Mouse (Mus musculus): Measurements from ENCODE around the gene Atf4. TPM values are rescaled to one million over a fixed set of nuclear protein-coding genes. Genes with fewer than 3 reads are reported as not detected.

The Atf4 gene
- polyA plus RNA-seq (2012; rRNA removed) = 127 and 274 TPM in 2 replicates

- peak within 1 kb of the TSS; percentile 99 for H3K27ac ChIP-seq (ENCODE audit: insufficient read depth, low read depth, low read length)
- H3K4me1 ChIP-seq (ENCODE audit: control insufficient read depth, insufficient read depth, insufficient read length, low read length) = peaks cover 29% of the 10 kb centered on the region; the same call in 1 of the 2 replicates
- no peak for TF ChIP-seq CTCF (IDR thresholded peaks at IDR 0.05; ENCODE audit: extremely low read depth, insufficient read length, insufficient replicate concordance, low read depth, low read length)
- peak; percentile 100 for TF ChIP-seq POLR2A (IDR thresholded peaks at IDR 0.05; ENCODE audit: low read depth, low read length)
- WGBS = under 1% methylated on average over 62 of the region's 62 CpGs
- no peaks in the 10 kb centered on the region for H3K27me3 ChIP-seq (ENCODE audit: control insufficient read depth, insufficient read depth, low read length)
- H3K36me3 ChIP-seq (ENCODE audit: control insufficient read depth, insufficient read depth, low read length) = peaks cover 26% of the 10 kb centered on the region
- peak within 1 kb of the TSS; percentile 84 for H3K4me3 ChIP-seq (ENCODE audit: low read depth, low read length)
These were observed at the start of gene Atf4 for GRCm38 (mm10) chr15:80254847-80255645. Atf4 (plus strand) TSS chr15:80255184.

DNA sequence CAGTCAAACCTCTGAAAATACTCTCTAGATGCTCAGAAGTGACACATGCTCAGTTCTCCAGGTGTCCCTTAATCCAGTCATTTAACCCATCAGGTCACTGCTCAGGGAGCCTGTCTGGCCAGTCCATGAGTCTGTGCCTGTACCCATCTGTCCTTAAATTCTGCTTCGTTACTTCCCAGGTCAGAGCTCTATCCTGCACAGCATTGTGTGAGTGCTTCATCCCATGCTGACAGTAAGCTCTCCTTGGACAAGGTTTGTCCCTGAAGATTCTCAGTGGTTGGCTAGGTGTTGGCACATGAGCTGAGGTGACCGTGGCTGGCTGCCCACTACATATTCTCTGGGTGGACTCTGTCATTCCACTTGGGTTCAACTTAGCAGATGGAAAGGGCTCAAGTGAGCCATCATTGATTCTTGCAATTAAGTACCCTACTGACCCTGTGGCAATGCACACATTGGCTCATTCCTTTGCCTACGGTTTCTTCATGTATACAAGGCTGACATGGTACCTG lies 48.9 kb upstream of the Atf4 start:
- H3K27ac ChIP-seq (ENCODE audit: insufficient read depth, low read depth, low read length) = no peak overlapping the region
- TF ChIP-seq POLR2A (IDR thresholded peaks at IDR 0.05; ENCODE audit: low read depth, low read length) (no peak), CTCF (IDR thresholded peaks at IDR 0.05; ENCODE audit: extremely low read depth, insufficient read length, insufficient replicate concordance, low read depth, low read length) (no peak)
- WGBS = 87% methylated on average over 3 of the region's 3 CpGs
- no peak overlapping the region for H3K4me3 ChIP-seq (ENCODE audit: low read depth, low read length)
- H3K36me3 ChIP-seq (ENCODE audit: control insufficient read depth, insufficient read depth, low read length) = peaks cover 25% of the 10 kb centered on the region
- H3K27me3 ChIP-seq (ENCODE audit: control insufficient read depth, insufficient read depth, low read length) = no peaks in the 10 kb centered on the region
- H3K4me1 ChIP-seq (ENCODE audit: control insufficient read depth, insufficient read depth, insufficient read length, low read length) = peaks cover 3% of the 10 kb centered on the region; the same call in 1 of the 2 replicates

- Histone ChIP-seq H3K36me3 (ENCODE audit: control insufficient read depth, insufficient read depth, low read length) (peaks cover 42% of the 10 kb centered on the region), H3K27me3 (ENCODE audit: control insufficient read depth, insufficient read depth, low read length) (no peaks in the 10 kb centered on the region), H3K4me1 (ENCODE audit: control insufficient read depth, insufficient read depth, insufficient read length, low read length) (peaks cover 3% of the 10 kb centered on the region; the same call in 1 of the 2 replicates), H3K4me3 (ENCODE audit: low read depth, low read length) (no peak overlapping the region), H3K27ac (ENCODE audit: insufficient read depth, low read depth, low read length) (no peak overlapping the region)
- TF ChIP-seq CTCF (IDR thresholded peaks at IDR 0.05; ENCODE audit: extremely low read depth, insufficient read length, insufficient replicate concordance, low read depth, low read length) = no peak
- TF ChIP-seq POLR2A (IDR thresholded peaks at IDR 0.05; ENCODE audit: low read depth, low read length) = no peak
- 29% methylated on average over 4 of the region's 4 CpGs for WGBS
These were observed 46.5 kb upstream of the Atf4 start for GRCm38 (mm10) chr15:80208446-80208845.

DNA sequence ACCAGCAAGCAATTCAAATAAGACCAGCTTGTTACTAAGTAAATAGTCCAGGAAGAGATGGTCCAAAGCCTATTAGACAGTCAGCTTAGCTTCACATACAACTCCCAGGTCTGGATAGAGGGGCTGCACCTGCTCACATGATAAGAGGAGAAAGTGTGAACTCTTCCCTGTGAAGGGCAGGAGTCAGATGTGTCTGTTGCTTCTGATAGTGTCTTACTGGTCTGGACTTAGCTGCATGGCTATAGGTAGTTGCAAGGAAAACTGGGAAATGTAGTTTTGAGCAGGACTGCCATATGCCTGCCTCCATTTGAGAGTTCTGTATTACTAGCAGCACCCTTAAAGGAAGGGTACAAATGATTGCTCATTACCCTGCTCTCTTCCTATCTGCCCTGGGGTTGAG lies 41.3 kb upstream of the Atf4 start:
- TF ChIP-seq CTCF (IDR thresholded peaks at IDR 0.05; ENCODE audit: extremely low read depth, insufficient read length, insufficient replicate concordance, low read depth, low read length) (no peak), POLR2A (IDR thresholded peaks at IDR 0.05; ENCODE audit: low read depth, low read length) (no peak)
- peaks cover 29% of the 10 kb centered on the region for H3K36me3 ChIP-seq (ENCODE audit: control insufficient read depth, insufficient read depth, low read length)
- no peak overlapping the region for H3K4me3 ChIP-seq (ENCODE audit: low read depth, low read length)
- no peak overlapping the region for H3K27ac ChIP-seq (ENCODE audit: insufficient read depth, low read depth, low read length)
- no peaks in the 10 kb centered on the region for H3K4me1 ChIP-seq (ENCODE audit: control insufficient read depth, insufficient read depth, insufficient read length, low read length)
- H3K27me3 ChIP-seq (ENCODE audit: control insufficient read depth, insufficient read depth, low read length) = no peaks in the 10 kb centered on the region

- Histone ChIP-seq H3K27me3 (ENCODE audit: control insufficient read depth, insufficient read depth, low read length) (no peaks in the 10 kb centered on the region), H3K4me1 (ENCODE audit: control insufficient read depth, insufficient read depth, insufficient read length, low read length) (peaks cover 5% of the 10 kb centered on the region), H3K36me3 (ENCODE audit: control insufficient read depth, insufficient read depth, low read length) (peaks cover 26% of the 10 kb centered on the region), H3K4me3 (ENCODE audit: low read depth, low read length) (no peak overlapping the region), H3K27ac (ENCODE audit: insufficient read depth, low read depth, low read length) (no peak overlapping the region)
- TF ChIP-seq POLR2A (IDR thresholded peaks at IDR 0.05; ENCODE audit: low read depth, low read length) (no peak), CTCF (IDR thresholded peaks at IDR 0.05; ENCODE audit: extremely low read depth, insufficient read length, insufficient replicate concordance, low read depth, low read length) (peak; percentile 48; the same call in 1 of the 2 replicates)
- WGBS = 26% methylated on average over 10 of the region's 10 CpGs
These were observed 39.1 kb upstream of the Atf4 start for GRCm38 (mm10) chr15:80215716-80216479.

GRCm38 (mm10) chr15:80216480-80216820 lies 38.5 kb upstream of the Atf4 start:
- TF ChIP-seq CTCF (IDR thresholded peaks at IDR 0.05; ENCODE audit: extremely low read depth, insufficient read length, insufficient replicate concordance, low read depth, low read length) (no peak), POLR2A (IDR thresholded peaks at IDR 0.05; ENCODE audit: low read depth, low read length) (no peak)
- peaks cover 5% of the 10 kb centered on the region for H3K4me1 ChIP-seq (ENCODE audit: control insufficient read depth, insufficient read depth, insufficient read length, low read length)
- H3K27me3 ChIP-seq (ENCODE audit: control insufficient read depth, insufficient read depth, low read length) = no peaks in the 10 kb centered on the region
- 54% methylated on average over 9 of the region's 9 CpGs for WGBS
- no peak overlapping the region for H3K27ac ChIP-seq (ENCODE audit: insufficient read depth, low read depth, low read length)
- H3K36me3 ChIP-seq (ENCODE audit: control insufficient read depth, insufficient read depth, low read length) = peaks cover 21% of the 10 kb centered on the region
- no peak overlapping the region for H3K4me3 ChIP-seq (ENCODE audit: low read depth, low read length)

- H3K36me3 ChIP-seq (ENCODE audit: control insufficient read depth, insufficient read depth, low read length) = peaks cover 11% of the 10 kb centered on the region; the same call in 1 of the 2 replicates
- no peak overlapping the region for H3K4me3 ChIP-seq (ENCODE audit: low read depth, low read length)
- peaks cover 5% of the 10 kb centered on the region for H3K4me1 ChIP-seq (ENCODE audit: control insufficient read depth, insufficient read depth, insufficient read length, low read length)
- TF ChIP-seq POLR2A (IDR thresholded peaks at IDR 0.05; ENCODE audit: low read depth, low read length) (no peak), CTCF (IDR thresholded peaks at IDR 0.05; ENCODE audit: extremely low read depth, insufficient read length, insufficient replicate concordance, low read depth, low read length) (no peak)
- WGBS = 87% methylated on average over 10 of the region's 10 CpGs
- H3K27me3 ChIP-seq (ENCODE audit: control insufficient read depth, insufficient read depth, low read length) = no peaks in the 10 kb centered on the region
- no peak overlapping the region for H3K27ac ChIP-seq (ENCODE audit: insufficient read depth, low read depth, low read length)
These were observed 37.5 kb upstream of the Atf4 start for GRCm38 (mm10) chr15:80217476-80217875.
